Mouse (Mus musculus) layer of hippocampus, adult 18-20 months (tissue): ENCODE measurements at regions not wholly inside any gene's neighbourhood (a gene's known extent, or its start where the extent isn't known, plus 50 kb on each side); places are given as distances from the start of the nearest gene placed in this dataset.

Experiments used
- DNase-seq, 2 experiments: peaks; one replicate each; pipeline ENCODE4 v3.0.0; 2022; ENCODE audit warnings: low spot score in 2 of 2

GRCm38 (mm10) chr10:87432306-87432705 is 61.2 kb downstream of the Ascl1 start:
- no peak for DNase-seq

- no peak for DNase-seq
Observed at GRCm38 (mm10) chr10:87419940-87420385, 73.5 kb downstream of the Ascl1 start.

GRCm38 (mm10) chr10:87419245-87419939 is 74.1 kb downstream of the Ascl1 start:
- DNase-seq, result no peak

DNA sequence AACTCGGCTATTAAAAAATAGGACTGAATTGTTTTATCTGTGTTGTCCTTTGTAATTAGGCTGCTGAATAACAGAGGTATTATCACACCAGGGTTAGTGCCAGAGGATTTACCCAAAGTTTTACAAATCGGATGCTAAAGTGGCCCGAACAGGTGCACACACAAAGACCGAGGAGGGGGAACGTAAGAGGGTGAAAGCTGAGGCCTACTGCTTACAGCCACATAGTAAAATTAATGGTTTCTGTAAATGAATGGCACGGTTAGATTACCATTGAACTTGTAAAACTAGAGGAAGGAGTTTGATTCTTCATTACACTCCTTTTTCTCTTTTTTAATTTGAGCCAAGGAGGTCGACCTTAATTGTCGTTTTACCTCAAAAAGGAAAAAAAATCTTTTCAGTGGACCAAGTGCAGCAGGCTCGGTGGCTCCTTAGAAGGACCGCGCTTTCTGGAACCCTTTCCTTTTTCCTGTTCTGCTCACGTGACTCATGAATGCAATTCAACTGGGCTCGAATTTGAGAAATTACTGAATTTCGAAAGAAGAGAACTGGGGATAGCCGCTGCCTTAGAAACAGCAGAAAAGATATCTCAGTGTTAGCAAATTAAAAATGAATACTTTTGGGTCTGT is 99.1 kb downstream of the Ascl1 start:
- DNase-seq, result no peak

DNA sequence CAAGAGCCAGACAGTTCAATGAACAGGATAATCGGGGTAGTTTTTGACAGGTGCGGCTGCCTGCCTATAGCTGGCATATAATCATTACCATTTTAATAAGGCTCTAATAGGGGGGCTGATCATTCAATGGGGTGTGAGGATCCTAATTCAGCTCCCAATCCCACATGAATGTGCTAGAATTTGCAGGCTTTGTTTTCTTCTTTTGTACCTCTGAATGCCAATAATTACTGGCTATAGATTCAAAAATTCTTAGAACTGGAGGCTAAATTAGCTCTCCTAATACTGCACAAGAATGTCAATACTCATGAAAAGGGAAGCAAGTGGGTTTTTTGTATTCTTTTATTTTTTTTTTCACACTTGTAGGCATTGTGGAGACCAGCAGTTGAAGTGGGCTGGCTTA is 104.3 kb downstream of the Ascl1 start:
- DNase-seq, result no peak

- DNase-seq, result no peak
Observed at GRCm38 (mm10) chr10:87385276-87385675, 108.2 kb downstream of the Ascl1 start.

DNA sequence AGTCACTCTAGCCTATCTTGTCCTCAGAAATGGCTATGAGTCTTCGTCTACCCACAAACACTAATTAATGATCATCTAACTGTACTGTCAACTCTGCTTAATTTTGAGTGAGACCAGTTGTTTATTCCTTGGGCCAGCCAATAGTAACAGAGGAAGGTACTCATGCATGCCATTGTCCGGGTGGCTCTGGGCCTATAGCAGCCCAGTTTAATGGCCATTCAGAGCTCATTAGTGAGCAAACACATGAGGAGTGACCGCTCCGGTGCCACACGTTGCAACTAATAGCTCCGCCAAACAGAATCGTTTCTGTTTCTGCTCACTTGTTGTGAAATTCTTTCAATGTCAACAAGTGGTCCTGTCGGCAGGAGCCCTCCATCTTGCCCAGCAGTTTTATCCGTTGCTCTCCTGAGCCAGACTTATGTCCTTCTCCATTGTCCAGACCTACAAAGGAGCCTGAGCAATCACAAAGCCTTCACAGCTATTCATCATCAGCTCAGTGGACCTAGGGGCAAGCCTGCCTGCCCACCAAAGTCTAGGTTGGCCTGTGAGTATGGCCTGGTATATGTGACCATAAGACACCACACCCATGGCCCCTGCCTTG is 108.8 kb downstream of the Ascl1 start:
- no peak for DNase-seq

- peak; percentile 44 to 73 for DNase-seq
Observed at GRCm38 (mm10) chr10:87351400-87352172, 141.9 kb downstream of the Ascl1 start.

GRCm38 (mm10) chr10:87351079-87351399 is 142.4 kb downstream of the Ascl1 start:
- no peak for DNase-seq

DNA sequence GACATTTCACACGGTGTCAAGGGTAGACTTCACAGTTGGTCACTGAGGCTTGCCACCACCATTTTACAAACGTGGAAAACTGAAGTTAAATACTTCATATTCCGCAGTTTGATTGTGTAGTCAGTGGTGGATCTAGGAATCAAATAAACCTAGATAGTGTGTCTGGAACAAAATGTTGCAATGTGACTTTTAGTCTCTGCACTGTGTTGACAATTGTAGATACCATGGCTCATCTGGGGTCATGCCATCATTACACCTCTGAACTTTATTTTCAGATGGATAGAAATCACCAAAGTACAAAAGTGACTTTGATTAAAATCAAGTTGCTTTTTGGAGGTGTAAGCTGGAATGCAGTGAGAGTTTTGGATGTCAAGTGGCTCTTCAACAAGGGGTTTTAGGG is 158.3 kb downstream of the Ascl1 start:
- no peak for DNase-seq

GRCm38 (mm10) chr10:87333311-87333710 is 160.1 kb downstream of the Ascl1 start:
- peak; percentile 9 to 50 for DNase-seq

DNA sequence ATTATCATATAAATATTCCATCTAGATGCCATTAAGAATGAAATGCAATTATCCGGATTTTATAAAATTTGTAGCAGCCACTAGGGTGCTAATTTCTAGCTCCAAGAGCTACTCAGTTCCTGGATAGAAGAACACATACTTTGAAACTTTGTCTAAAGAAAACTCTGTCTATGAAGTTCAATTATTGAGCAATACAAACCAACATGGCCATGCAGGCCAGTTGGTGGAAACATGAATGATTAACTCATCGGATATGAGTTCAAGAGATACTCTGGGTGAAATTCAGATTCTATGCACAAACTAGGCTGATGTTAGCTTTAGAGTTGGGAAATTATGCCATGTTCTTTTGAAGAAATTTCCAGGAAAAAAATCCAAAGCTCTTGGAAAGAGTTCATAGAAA is 164.0 kb downstream of the Ascl1 start:
- DNase-seq, result no peak

DNA sequence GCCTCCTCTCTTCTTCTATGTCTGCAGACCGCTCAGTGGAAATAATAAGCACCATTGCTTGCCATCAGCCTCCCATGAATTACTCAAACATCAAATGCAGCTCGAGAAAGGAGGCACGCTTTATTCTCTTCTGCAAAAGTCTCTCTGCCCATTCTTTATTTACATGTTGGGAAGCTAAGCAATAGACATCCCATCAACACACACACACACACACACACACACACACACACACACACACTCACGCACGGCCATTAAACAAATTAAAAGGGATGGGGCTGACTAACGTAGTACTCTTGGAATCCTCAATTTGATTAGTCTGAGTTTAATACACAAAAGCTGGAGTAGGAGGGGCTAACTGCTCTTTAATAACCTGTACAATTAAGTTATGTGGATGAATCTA is 167.7 kb downstream of the Ascl1 start:
- DNase-seq, result no peak

DNA sequence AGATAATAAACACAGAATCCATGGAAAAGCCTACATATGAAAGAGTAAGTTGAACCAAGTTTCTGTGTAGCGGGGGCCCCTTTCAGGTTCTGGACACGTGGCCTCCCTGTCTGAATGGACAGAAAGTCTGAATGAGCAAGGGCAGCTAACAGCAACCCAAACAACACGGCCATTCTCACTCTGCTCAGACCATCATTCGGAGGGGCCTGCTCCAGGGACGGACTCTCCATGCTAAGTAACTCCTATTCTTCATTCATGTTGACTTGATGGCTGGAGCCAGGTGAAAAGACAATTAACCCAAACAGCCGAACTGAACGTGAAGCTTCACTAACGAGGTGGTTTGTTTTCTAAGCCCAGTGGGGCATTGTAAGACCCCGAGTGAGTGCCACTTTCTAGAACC is 168.3 kb downstream of the Ascl1 start:
- no peak for DNase-seq

DNA sequence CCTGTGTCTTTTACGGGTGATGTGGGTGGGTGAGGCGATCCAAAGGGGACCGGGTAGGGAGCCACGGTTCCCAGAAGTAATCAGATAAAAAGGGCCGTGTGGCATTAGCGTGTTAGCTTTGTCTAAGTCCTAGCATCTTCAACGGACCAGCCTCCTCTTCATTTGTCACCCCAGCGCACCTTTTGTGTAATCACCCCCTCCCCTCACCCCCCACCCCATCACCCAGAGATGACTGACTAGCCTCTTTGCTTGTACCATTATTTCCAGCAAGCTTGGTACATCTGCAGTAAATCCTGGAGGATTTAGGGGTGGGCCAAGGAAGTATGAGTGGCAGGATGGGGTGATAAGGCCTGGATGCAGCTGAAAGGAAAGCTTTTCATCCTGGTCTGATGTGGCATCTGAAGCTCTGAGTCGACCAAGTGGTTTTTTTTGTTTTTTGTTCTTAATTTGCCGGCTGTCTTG is 183.8 kb downstream of the Ascl1 start:
- no peak for DNase-seq

GRCm38 (mm10) chr10:87308815-87309396 is 184.6 kb downstream of the Ascl1 start:
- DNase-seq, result no peak

- DNase-seq, result no peak
Observed at GRCm38 (mm10) chr10:87297166-87297565, 196.3 kb downstream of the Ascl1 start.

- DNase-seq, result no peak
Observed at GRCm38 (mm10) chr10:87293317-87293716, 200.1 kb downstream of the Ascl1 start.

DNA sequence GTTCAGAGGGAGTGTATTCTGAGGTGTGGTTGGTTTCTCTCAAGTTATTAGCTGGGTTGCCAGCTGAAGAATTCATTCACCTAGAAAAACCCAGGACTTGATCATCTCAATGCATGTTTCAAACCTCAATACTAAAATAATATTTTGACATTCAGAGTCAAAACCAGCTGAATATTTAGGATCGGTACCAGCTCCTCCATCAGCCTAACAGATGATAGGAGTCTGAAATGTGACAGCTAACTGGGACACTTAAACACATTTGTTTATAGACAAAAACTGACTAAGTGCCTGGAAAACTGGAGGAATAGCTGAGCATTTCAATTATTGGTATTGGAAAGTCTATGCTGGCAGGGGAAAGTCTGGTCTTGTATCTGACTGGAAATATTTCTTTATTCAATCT is 206.6 kb downstream of the Ascl1 start:
- DNase-seq, result peak in 1 of 2 experiments; percentile 6

DNA sequence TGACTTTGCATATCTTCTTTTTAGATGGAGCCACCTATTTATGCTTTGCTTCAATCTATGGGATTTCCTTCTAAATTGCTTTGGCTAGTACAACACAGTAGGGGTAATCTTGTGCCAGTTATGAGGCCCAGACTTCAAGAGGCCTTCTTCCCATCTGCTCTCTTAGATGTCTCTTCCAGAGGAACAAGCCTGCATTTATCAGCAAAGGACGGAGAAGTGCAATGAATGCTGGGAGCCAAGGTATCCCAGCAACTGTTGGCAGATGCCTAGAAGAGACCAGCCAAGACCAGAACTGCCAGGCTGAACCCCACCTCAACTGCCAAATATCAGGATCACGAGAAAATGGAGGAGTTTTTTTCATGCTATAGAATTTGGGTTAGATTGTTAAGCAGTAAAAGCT is 209.2 kb downstream of the Ascl1 start:
- peak in 1 of 2 experiments; percentile 10 for DNase-seq
